Mouse (Mus musculus) myocyte (in vitro differentiated cells): Measurements from ENCODE around the gene Spon1. TPM values are rescaled to one million over a fixed set of nuclear protein-coding genes. Genes with fewer than 3 reads are reported as not detected.

Source experiments
- H3K27me3 ChIP-seq: one replicate; pipeline ENCODE4 v1.6.1; 2011; ENCODE audit not compliant: control insufficient read depth, insufficient read depth, insufficient read length
- H3K36me3 ChIP-seq: one replicate; pipeline ENCODE4 v1.6.1; 2011; ENCODE audit not compliant: control insufficient read depth, insufficient read depth
- H3K4me2 ChIP-seq: one replicate; pipeline ENCODE4 v1.6.1; 2011; ENCODE audit warnings: low read depth, control low read depth
- H3K4me3 ChIP-seq: one replicate; pipeline ENCODE4 v1.5.1; 2011; ENCODE audit warnings: mild to moderate bottlenecking, control low read depth, moderate library complexity
- H3K79me2 ChIP-seq: one replicate; pipeline ENCODE4 v1.6.1; 2011; ENCODE audit not compliant: control insufficient read depth, insufficient read depth
- H3ac ChIP-seq: one replicate; pipeline ENCODE4 v1.6.1; 2011; ENCODE audit not compliant: control insufficient read depth, insufficient read length
- CEBPB ChIP-seq: IDR thresholded peaks from 2 replicates; pipeline ENCODE4 v1.6.1; 2011; ENCODE audit warnings: mild to moderate bottlenecking, moderate library complexity; ENCODE audit not compliant: poor library complexity, insufficient read depth, severe bottlenecking
- E2F4 ChIP-seq: IDR thresholded peaks from one replicate; pipeline ENCODE4 v1.6.1; 2011; ENCODE audit warnings: mild to moderate bottlenecking, control low read depth, moderate library complexity; ENCODE audit not compliant: insufficient read depth
- MAX ChIP-seq: IDR thresholded peaks from one replicate; pipeline ENCODE4 v1.6.1; 2011; ENCODE audit warnings: low read depth, mild to moderate bottlenecking, control low read depth
- MYOD1 ChIP-seq, 3 experiments: IDR thresholded peaks; one replicate each; pipeline ENCODE4 v1.6.1; 2011; ENCODE audit warnings: control low read depth in 2 of 3, low read depth in 2 of 3, mild to moderate bottlenecking in 2 of 3, moderate library complexity in 1 of 3; ENCODE audit not compliant: insufficient read length in 2 of 3, control insufficient read depth in 1 of 3
- MYOG ChIP-seq, 3 experiments: IDR thresholded peaks; one replicate each; pipeline ENCODE4 v1.6.1; 2011; ENCODE audit warnings: control low read depth in 2 of 3, low read depth in 2 of 3, mild to moderate bottlenecking in 2 of 3; ENCODE audit not compliant: insufficient read length in 2 of 3, control insufficient read depth in 1 of 3, insufficient read depth in 1 of 3
- POLR2A ChIP-seq: IDR thresholded peaks from one replicate; pipeline ENCODE4 v1.6.1; 2011; ENCODE audit warnings: low read depth, mild to moderate bottlenecking, control low read depth, moderate library complexity; ENCODE audit not compliant: insufficient read length
- POLR2AphosphoS2 ChIP-seq: IDR thresholded peaks from one replicate; pipeline ENCODE4 v1.6.1; 2011; ENCODE audit warnings: low read depth, control low read depth; ENCODE audit not compliant: insufficient read length
- REST ChIP-seq: IDR thresholded peaks from one replicate; pipeline ENCODE4 v1.6.1; 2011; ENCODE audit warnings: mild to moderate bottlenecking, control low read depth, moderate library complexity; ENCODE audit not compliant: insufficient read depth, insufficient read length
- SRF ChIP-seq: IDR thresholded peaks from one replicate; pipeline ENCODE4 v1.6.1; 2011; ENCODE audit warnings: low read depth; ENCODE audit not compliant: control insufficient read depth, insufficient read length
- TCF12 ChIP-seq: IDR thresholded peaks from one replicate; pipeline ENCODE4 v1.6.1; 2011; ENCODE audit warnings: mild to moderate bottlenecking, control low read depth; ENCODE audit not compliant: poor library complexity, insufficient read depth, severe bottlenecking
- TCF3 ChIP-seq: IDR thresholded peaks from one replicate; pipeline ENCODE4 v1.6.1; 2011; ENCODE audit warnings: low read depth, control low read depth; ENCODE audit not compliant: insufficient read length
- USF1 ChIP-seq: IDR thresholded peaks from one replicate; pipeline ENCODE4 v1.6.1; 2011; ENCODE audit warnings: low read depth, mild to moderate bottlenecking, control low read depth, moderate library complexity
- polyA plus RNA-seq: library from polyadenylated mRNA; unstranded; fragments of >200 nt; fragmentation: generic; extraction: Trizol; gene quantifications from one replicate; pipeline ENCODE4 v1.2.1, GENCODE M21; 2012; ENCODE audit warnings: missing spikeins

Spon1 gene
- polyA plus RNA-seq, 1 experiment, result 0.04 TPM

DNA sequence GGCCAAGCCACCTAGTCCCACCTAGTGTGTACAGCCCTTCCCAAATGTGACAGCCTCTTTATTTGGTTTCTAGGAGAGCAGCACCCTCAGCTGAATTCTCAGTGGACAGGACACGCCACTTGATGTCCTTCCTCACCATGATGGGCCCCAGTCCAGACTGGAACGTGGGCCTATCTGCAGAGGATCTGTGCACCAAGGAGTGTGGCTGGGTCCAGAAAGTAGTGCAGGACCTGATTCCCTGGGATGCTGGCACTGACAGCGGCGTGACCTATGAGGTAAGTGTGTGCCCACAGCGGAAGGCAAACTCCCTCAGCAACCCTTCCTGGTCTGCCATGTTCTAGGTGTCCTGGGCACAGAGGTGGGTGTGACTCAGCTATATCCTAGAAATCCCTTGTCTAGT, 263.0 kb downstream of the Spon1 start:
- Histone ChIP-seq H3ac (no peak overlapping the region), H3K79me2 (no peaks in the 10 kb centered on the region), H3K4me2 (no peak overlapping the region), H3K4me3 (no peak overlapping the region), H3K36me3 (no peaks in the 10 kb centered on the region), H3K27me3 (no peaks in the 10 kb centered on the region)
- TF ChIP-seq REST (no peak), MYOG (IDR thresholded peaks at IDR 0.05; ENCODE audit: control insufficient read depth in 1 of 3, insufficient read depth in 1 of 3, insufficient read length in 2 of 3, low read depth in 2 of 3) (no peak), MAX (no peak), TCF3 (no peak), POLR2A (no peak)

DNA sequence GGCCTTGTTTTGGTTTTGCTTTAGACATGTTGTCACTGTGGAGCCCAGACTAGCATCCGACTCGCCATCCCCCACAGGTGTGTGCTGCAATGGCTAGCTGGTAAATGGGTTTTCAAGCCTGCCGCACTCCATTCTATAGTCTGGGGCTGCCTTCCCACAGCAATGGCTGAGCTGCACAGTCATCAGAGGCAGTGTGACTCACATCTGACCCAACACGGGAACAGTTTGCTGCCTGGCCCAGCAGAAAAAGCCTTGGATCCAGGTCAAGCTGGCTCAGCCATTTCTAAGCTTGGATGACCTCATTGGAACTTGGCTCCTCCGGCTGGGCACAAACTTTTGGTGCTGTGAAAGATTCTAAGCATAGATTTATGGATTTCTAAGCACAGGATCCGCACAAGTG, 263.8 kb downstream of the Spon1 start:
- H3K27me3 ChIP-seq, result no peaks in the 10 kb centered on the region
- no peaks in the 10 kb centered on the region for H3K79me2 ChIP-seq
- no peak for TF ChIP-seq TCF12
- TF ChIP-seq USF1, result no peak
- TF ChIP-seq E2F4, result no peak
- no peak for TF ChIP-seq POLR2AphosphoS2
- TF ChIP-seq MAX, result no peak
- TF ChIP-seq REST, result no peak
- no peak overlapping the region for H3K4me3 ChIP-seq
- H3ac ChIP-seq, result no peak overlapping the region
- H3K4me2 ChIP-seq, result no peak overlapping the region
- H3K36me3 ChIP-seq, result no peaks in the 10 kb centered on the region

DNA sequence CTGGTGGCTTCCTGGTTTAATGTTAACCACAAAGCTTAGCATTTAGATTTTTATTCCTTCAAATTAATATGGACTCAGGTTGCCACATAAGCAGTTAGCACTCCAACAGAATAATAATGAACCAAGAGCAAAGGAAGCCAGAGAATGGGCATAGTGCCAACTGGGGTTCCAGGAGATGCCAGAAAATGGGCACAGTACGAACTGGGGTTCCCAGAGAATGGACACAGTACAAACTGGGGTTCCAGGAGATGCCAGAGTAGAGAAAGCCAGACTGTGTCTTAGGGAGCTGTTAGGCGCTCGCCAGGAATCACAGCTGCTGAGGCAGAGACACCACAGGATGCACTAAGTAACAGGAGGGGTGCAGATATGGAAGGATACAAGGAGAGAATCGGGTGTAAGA, 271.4 kb downstream of the Spon1 start:
- Histone ChIP-seq H3K36me3 (peaks cover 8% of the 10 kb centered on the region), H3K79me2 (no peaks in the 10 kb centered on the region), H3K27me3 (no peaks in the 10 kb centered on the region), H3K4me3 (no peak overlapping the region), H3K4me2 (no peak overlapping the region), H3ac (no peak overlapping the region)
- TF ChIP-seq REST (no peak), USF1 (no peak), E2F4 (no peak), TCF3 (no peak), MYOG (IDR thresholded peaks at IDR 0.05; ENCODE audit: control insufficient read depth in 1 of 3, insufficient read depth in 1 of 3, insufficient read length in 2 of 3, low read depth in 2 of 3) (no peak)

GRCm38 (mm10) chr7:114041349-114041748, 275.6 kb downstream of the Spon1 start:
- no peak for TF ChIP-seq TCF12
- no peak for TF ChIP-seq MYOG (IDR thresholded peaks at IDR 0.05; ENCODE audit: control insufficient read depth in 1 of 3, insufficient read depth in 1 of 3, insufficient read length in 2 of 3, low read depth in 2 of 3)
- no peak for TF ChIP-seq USF1
- TF ChIP-seq MYOD1 (IDR thresholded peaks at IDR 0.05; ENCODE audit: control insufficient read depth in 1 of 3, insufficient read length in 2 of 3, low read depth in 2 of 3), result no peak
- no peak for TF ChIP-seq REST
- no peak for TF ChIP-seq MAX
- no peak for TF ChIP-seq CEBPB
- no peak for TF ChIP-seq POLR2A
- TF ChIP-seq E2F4, result no peak
- no peak for TF ChIP-seq TCF3
- TF ChIP-seq SRF, result no peak
- no peak for TF ChIP-seq POLR2AphosphoS2
- Histone ChIP-seq H3K79me2 (no peaks in the 10 kb centered on the region), H3K27me3 (no peaks in the 10 kb centered on the region), H3K36me3 (peaks cover 8% of the 10 kb centered on the region), H3ac (no peak overlapping the region), H3K4me3 (no peak overlapping the region), H3K4me2 (no peak overlapping the region)

DNA sequence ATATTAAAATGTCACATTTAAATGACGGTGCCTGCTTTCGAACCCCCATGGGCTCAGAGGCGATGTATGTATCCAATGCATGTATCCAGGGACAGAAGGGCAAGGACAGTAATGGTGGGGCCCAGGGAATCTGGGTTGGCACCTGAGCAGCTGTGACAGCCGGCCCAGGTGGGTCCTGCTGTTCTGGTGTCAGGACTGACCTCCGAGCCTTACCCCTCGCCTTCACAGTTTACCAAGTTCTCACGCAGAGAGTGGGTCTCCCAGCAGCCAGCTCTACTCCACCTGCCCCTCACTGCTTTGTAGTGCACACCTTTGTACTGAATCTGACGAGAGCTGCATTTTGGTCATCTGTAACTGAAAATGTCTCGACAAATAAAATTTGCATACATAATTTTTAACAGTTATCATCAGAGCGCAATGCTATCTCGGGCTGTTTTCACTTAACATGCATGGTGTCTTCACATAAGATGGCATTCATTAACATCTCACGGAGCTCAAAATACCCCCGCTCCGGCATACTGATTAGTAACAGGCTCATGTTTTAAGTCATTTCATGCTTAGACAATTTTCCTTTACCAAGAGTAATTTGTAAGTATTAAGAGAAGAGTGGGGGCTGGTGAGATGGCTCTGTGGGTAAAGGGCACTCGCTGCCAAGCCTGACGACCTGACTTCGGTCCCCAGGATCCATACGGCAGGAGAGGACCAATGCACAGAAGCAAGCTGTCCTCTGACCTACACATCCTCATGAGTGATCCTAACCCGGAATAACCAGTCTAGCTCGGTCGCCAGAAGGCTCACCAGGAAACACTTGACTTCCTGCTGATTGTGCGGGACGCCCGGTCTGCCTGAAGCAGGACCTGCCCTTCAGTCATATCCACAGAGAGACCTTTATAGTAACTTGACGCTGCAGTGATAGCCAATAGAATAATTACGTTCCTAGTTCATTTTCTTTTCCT, 277.5 kb downstream of the Spon1 start:
- Histone ChIP-seq H3K4me3 (no peak overlapping the region), H3K79me2 (no peaks in the 10 kb centered on the region), H3K4me2 (no peak overlapping the region), H3K27me3 (no peaks in the 10 kb centered on the region), H3ac (no peak overlapping the region), H3K36me3 (peaks cover 12% of the 10 kb centered on the region)
- TF ChIP-seq REST (no peak), MYOD1 (IDR thresholded peaks at IDR 0.05; ENCODE audit: control insufficient read depth in 1 of 3, insufficient read length in 2 of 3, low read depth in 2 of 3) (no peak), TCF12 (no peak), SRF (no peak), E2F4 (no peak), POLR2AphosphoS2 (no peak), TCF3 (no peak), MAX (no peak), MYOG (IDR thresholded peaks at IDR 0.05; ENCODE audit: control insufficient read depth in 1 of 3, insufficient read depth in 1 of 3, insufficient read length in 2 of 3, low read depth in 2 of 3) (no peak)
